Mouse (Mus musculus): ENCODE measurements at regions not wholly inside any gene's neighbourhood (a gene's known extent, or its start where the extent isn't known, plus 50 kb on each side); places are given as distances from the start of the nearest gene placed in this dataset.

DNA sequence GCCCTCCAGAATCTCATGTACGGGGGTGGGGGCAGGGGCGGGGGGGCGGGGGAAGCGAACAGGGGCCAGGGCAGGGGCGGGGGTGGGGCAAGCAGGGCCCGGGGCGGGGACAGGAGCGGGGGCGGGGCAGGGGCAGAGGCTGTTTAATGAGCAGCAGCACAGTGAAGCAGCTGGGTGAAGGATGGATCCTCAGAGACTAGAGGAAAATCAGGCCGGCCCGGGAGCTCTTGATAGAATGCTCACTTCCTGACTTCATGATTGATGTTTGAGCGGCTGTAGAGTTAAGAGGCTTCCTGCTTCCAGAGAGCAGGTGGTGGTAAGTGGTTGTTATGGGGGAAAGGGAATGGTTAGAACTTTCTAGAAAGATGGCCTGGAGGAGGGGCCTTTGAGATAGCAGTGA lies 347.5 kb upstream of the Kcnab2 start:
- no peak for TF ChIP-seq CTCF (conservative IDR thresholded peaks at IDR 0.05; ENCODE audit: low read length)
- no peak for TF ChIP-seq NANOG (IDR thresholded peaks at IDR 0.05; ENCODE audit: borderline replicate concordance, low read length)
- TF ChIP-seq POU5F1 (IDR thresholded peaks at IDR 0.05; ENCODE audit: borderline replicate concordance, low read length): no peak
